Mouse (Mus musculus): ENCODE measurements around the gene Tsga13.

GRCm38 (mm10) chr6:30893081-30893480 lies 22.3 kb downstream of the Tsga13 start:
- no peak for TF ChIP-seq EP300 (IDR thresholded peaks at IDR 0.05; ENCODE audit: insufficient read depth, low read depth, low read length)
- no peak for TF ChIP-seq CTCF (IDR thresholded peaks at IDR 0.05)
